Comparison of ENCODE assay signal across 8 mouse cellular contexts in the genomic region with DNA sequence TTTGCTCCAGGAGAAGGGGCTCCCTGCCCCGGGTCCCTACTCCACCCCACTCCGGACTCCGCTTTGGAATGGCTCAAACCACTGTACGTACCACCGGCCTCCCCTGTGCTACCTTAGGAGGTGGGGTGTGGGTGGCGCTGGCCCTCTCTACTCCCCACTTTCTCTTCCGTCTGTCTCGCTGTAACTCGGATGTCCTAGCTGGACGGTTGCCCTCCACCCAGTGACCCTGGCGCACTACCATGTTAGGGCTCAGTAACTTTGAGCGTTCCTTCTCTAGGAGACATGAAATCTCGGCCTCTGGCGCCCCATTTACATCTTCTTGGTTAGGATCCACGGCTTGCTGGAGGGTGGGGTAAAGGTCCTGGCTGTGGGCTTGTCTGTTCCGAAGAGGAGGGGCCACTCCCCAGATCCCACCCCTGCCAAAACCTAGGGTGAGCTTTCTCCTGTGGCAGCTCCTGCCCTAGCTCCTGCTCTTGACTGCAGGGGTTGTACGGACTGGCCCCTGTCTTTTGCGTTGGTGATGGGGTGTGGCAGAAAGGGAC. TPM values are rescaled to one million over a fixed set of nuclear protein-coding genes. Genes with fewer than 3 reads are reported as not detected.
DNase-seq lines count a peak whose midpoint lies in the region; ATAC-seq and TF ChIP-seq lines count a peak whose summit lies in the region.

No protein-coding gene starts in this region.

- peak overlapping the region; percentile 87 for H3K4me3 ChIP-seq in kidney, adult 2 months (ENCODE audit: insufficient read depth, low read depth, low read length)
- peak overlapping the region; percentile 63 for H3K4me3 ChIP-seq in bone marrow macrophage, adult 2 months (ENCODE audit: insufficient read depth, low read length)
- peak overlapping the region; percentile 69 for H3K4me3 ChIP-seq in limb, embryonic 15.5 days
- H3K4me3 ChIP-seq in neural tube, embryonic 13.5 days = peak overlapping the region; percentile 84

- peak overlapping the region; percentile 75 for H3K27ac ChIP-seq in kidney, adult 2 months (ENCODE audit: insufficient read depth, low read depth, low read length)
- no peak overlapping the region for H3K27ac ChIP-seq in bone marrow macrophage, adult 2 months (ENCODE audit: insufficient read depth, low read depth, low read length)
- peak overlapping the region; percentile 78 for H3K27ac ChIP-seq in limb, embryonic 15.5 days
- peak overlapping the region; percentile 98 for H3K27ac ChIP-seq in neural tube, embryonic 13.5 days (replicated peaks)

- 20% methylated on average over 18 of the region's 18 CpGs for WGBS in kidney, adult 2 months
- 3% methylated on average over 18 of the region's 18 CpGs for WGBS in limb, embryonic 15.5 days
- WGBS in neural tube, embryonic 13.5 days = 2% methylated on average over 18 of the region's 18 CpGs

- peak overlapping the region; percentile 95 for H3K4me2 ChIP-seq in limb, embryonic 15.5 days
- H3K4me2 ChIP-seq in neural tube, embryonic 13.5 days = peak overlapping the region; percentile 98

- peak; percentile 73 for DNase-seq in kidney, adult 2 months
- DNase-seq in kidney, adult 11 months = no peak
- DNase-seq in heart, postnatal 4 days = peak; percentile 48
- no peak for DNase-seq in retina, embryonic 14.5 days (ENCODE audit: low spot score)
- no peak for DNase-seq in natural killer cell, adult 2 months (ENCODE audit: low spot score in 2 of 2)

- peaks cover 32% of the 10 kb centered on the region for H3K4me1 ChIP-seq in kidney, adult 2 months (ENCODE audit: control insufficient read depth, insufficient read depth, low read length)
- peaks cover 25% of the 10 kb centered on the region for H3K4me1 ChIP-seq in bone marrow macrophage, adult 2 months (ENCODE audit: control insufficient read depth, insufficient read depth, low read length)
- peaks cover 75% of the 10 kb centered on the region for H3K4me1 ChIP-seq in limb, embryonic 15.5 days
- peaks cover 79% of the 10 kb centered on the region for H3K4me1 ChIP-seq in neural tube, embryonic 13.5 days (replicated peaks)

- H3K9ac ChIP-seq in limb, embryonic 15.5 days = peak overlapping the region; percentile 48
- peak overlapping the region; percentile 88 for H3K9ac ChIP-seq in neural tube, embryonic 13.5 days

- H3K27me3 ChIP-seq in kidney, adult 2 months (replicated peaks; ENCODE audit: control insufficient read depth, insufficient read depth, low read length) = no peaks in the 10 kb centered on the region
- H3K27me3 ChIP-seq in limb, embryonic 15.5 days = no peaks in the 10 kb centered on the region
- H3K27me3 ChIP-seq in neural tube, embryonic 13.5 days = no peaks in the 10 kb centered on the region

- no peak for ATAC-seq in limb, embryonic 15.5 days (ENCODE audit: insufficient number of reproducible peaks, low FRiP score, low TSS enrichment, low read depth)
- ATAC-seq in neural tube, embryonic 13.5 days (ENCODE audit: low read depth) = no peak

- no peaks in the 10 kb centered on the region for H3K9me3 ChIP-seq in limb, embryonic 15.5 days
- no peaks in the 10 kb centered on the region for H3K9me3 ChIP-seq in neural tube, embryonic 13.5 days

- TF ChIP-seq POLR2A in kidney, adult 2 months (IDR thresholded peaks at IDR 0.05; ENCODE audit: low read depth, low read length) = no peak
- TF ChIP-seq POLR2A in bone marrow macrophage, adult 2 months (IDR thresholded peaks at IDR 0.05; ENCODE audit: borderline replicate concordance, low read depth, low read length) = no peak

- no peak for TF ChIP-seq CTCF in kidney, adult 2 months (conservative IDR thresholded peaks at IDR 0.05; ENCODE audit: insufficient read depth, insufficient read length, low read depth, low read length)
- TF ChIP-seq CTCF in bone marrow macrophage, adult 2 months (IDR thresholded peaks at IDR 0.05; ENCODE audit: low read depth, low read length) = no peak

- H3K36me3 ChIP-seq in kidney, adult 2 months (ENCODE audit: control insufficient read depth, insufficient read depth, low read length) = no peaks in the 10 kb centered on the region
- peaks cover 14% of the 10 kb centered on the region for H3K36me3 ChIP-seq in limb, embryonic 15.5 days
- H3K36me3 ChIP-seq in neural tube, embryonic 13.5 days = no peaks in the 10 kb centered on the region

RNA-seq across cellular contexts. Expression of gene Gjd3, which starts 21.7 kb away (rescaled TPM):
- polyA plus RNA-seq in kidney, adult 2 months (2012; rRNA removed) = 0.34 and 0.57 TPM in 2 replicates
- not detected in 2 replicates for polyA plus RNA-seq in bone marrow macrophage, adult 2 months (2012; ENCODE audit: insufficient read depth, insufficient read length, missing spikeins)
- 1 to 10 TPM; 2.0 to 2.5 TPM for total RNA-seq in heart, postnatal 4 days (2021)
- 0.49 and 0.86 TPM in 2 replicates for polyA plus RNA-seq in limb, embryonic 15.5 days (2015; fragmentation: Nextera tagmentation; extraction: Ambion mirVana)
- 1.4 and 1.5 TPM in 2 replicates for polyA plus RNA-seq in neural tube, embryonic 13.5 days (2015; fragmentation: Nextera tagmentation; extraction: Ambion mirVana)

RNA-seq across cellular contexts. Expression of gene Rara, which starts 33.5 kb away (rescaled TPM):
- polyA plus RNA-seq in kidney, adult 2 months (2012; rRNA removed) = 18.0 and 19.6 TPM in 2 replicates
- 24.0 and 25.9 TPM in 2 replicates for polyA plus RNA-seq in bone marrow macrophage, adult 2 months (2012; ENCODE audit: insufficient read depth, insufficient read length, missing spikeins)
- 10 to 100 TPM; 34.6 to 38.1 TPM for total RNA-seq in heart, postnatal 4 days (2021)
- 43.9 and 51.7 TPM in 2 replicates for polyA plus RNA-seq in limb, embryonic 15.5 days (2015; fragmentation: Nextera tagmentation; extraction: Ambion mirVana)
- polyA plus RNA-seq in neural tube, embryonic 13.5 days (2015; fragmentation: Nextera tagmentation; extraction: Ambion mirVana) = 24.0 and 26.7 TPM in 2 replicates

RNA-seq across cellular contexts. Expression of gene Cdc6, which starts 53.5 kb away (rescaled TPM):
- 0.11 and 0.14 TPM in 2 replicates for polyA plus RNA-seq in kidney, adult 2 months (2012; rRNA removed)
- polyA plus RNA-seq in bone marrow macrophage, adult 2 months (2012; ENCODE audit: insufficient read depth, insufficient read length, missing spikeins) = 4.8 and 6.9 TPM in 2 replicates
- total RNA-seq in heart, postnatal 4 days (2021) = 10 to 100 TPM in 1 of 2 experiments, 1 to 10 TPM in 1; 9.8 to 10.2 TPM
- polyA plus RNA-seq in limb, embryonic 15.5 days (2015; fragmentation: Nextera tagmentation; extraction: Ambion mirVana) = 23.2 and 24.1 TPM in 2 replicates
- 4.2 and 4.7 TPM in 2 replicates for polyA plus RNA-seq in neural tube, embryonic 13.5 days (2015; fragmentation: Nextera tagmentation; extraction: Ambion mirVana)

Comparison
In these comparisons a context has a peak if more than half of its experiments do, and no peak if none do; other contexts are left out.
1. DNase-seq: peak in kidney, adult 2 months (single experiment) and heart, postnatal 4 days (single experiment); none in kidney, adult 11 months (single experiment), retina, embryonic 14.5 days (single experiment) and natural killer cell, adult 2 months (0 of 2).
2. Peak in every context shown above with its lines, with median percentiles within 50 percentile points of each other: H3K4me3 ChIP-seq.